Mouse (Mus musculus): ENCODE data around the gene Irgq. TPM values are rescaled to one million over a fixed set of nuclear protein-coding genes. Genes with fewer than 3 reads are reported as not detected.
"Not testable (repeated sequence)": the region's sequence is repeated elsewhere in the genome, so short reads cannot be mapped to it uniquely, and the experiment has no call there.

The Irgq gene
- polyA plus RNA-seq, 1 experiment from 2014 or later: 8.4 TPM

DNA sequence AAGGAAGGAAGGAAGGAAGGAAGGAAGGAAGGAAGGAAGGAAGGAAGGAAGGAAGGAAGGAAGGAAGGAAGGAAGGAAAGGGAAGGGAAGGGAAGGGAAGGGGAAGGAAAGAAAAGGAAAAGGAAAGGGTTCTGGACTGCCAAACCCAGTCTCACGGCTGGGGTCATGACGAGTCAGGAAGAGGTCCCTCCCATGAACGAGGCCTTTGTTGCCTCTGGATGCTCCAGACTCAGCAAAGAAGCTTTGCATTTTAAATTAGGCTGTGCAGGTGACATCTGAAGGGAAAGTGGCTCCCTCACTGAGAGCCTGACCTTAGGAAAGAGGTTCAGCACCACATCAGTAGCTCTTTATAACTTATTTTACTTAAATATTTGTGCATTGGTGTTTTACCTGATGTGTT lies 11.4 kb upstream of the Irgq start:
- no peak overlapping the region for H3K27ac ChIP-seq (replicated peaks)

DNA sequence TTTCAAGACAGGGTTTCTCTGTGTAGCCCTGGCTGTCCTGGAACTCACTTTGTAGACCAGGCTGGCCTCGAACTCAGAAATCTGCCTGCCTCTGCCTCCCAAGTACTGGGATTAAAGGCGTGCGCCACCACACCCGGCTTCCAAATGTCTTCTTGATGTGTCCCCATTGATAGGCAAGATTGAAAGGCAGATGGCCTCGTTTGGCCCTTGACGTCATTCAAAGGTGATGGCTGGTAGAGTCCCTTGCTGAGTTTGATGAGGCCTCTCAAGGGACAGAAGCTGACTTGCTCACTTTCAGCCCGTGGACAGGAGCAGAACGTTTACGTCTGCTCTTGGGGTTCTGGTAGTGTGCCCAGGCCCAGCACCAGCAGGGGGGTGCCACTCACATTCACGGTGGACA lies 10.4 kb upstream of the Irgq start:
- WGBS: 92% methylated on average over 10 of the region's 10 CpGs
- not testable (repeated sequence) for DNase-seq (ENCODE audit: low spot score); H3K27me3 ChIP-seq (ENCODE audit: low read depth, poor library complexity, severe bottlenecking)

More for the DNA sequence above, 11.4 kb upstream of the Irgq start:
- Histone ChIP-seq H3K27me3 (ENCODE audit: low read depth, poor library complexity, severe bottlenecking) (no peaks in the 10 kb centered on the region), H3K4me3 (no peak overlapping the region), H3K4me1 (peaks cover 6% of the 10 kb centered on the region; the same call in 1 of the 2 replicates), H3K9me3 (replicated peaks) (no peaks in the 10 kb centered on the region), H3K36me3 (peaks cover 46% of the 10 kb centered on the region)
- DNase-seq (ENCODE audit: low spot score): no peak
- WGBS: 22% methylated on average over 3 of the region's 3 CpGs

DNA sequence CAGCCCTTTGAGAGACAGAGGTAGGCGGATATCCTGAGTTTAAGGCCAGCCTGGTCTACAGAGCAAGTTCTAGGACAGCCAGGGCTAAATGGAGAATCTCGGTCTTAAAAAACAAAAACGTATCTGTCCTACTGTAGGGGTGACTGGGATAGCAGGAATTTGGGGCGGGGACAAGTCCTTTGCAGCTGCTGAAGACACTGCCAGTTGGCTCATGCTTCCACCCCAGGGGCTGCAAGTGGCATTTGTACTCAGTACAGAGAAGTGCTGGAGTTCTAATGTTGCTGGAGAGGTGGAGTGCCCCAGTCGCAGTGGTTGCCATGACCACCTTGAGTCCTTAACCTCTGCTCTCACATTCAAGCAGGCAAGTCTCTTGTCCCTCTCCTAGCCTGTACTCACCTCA lies 7.7 kb upstream of the Irgq start:
- DNase-seq (ENCODE audit: low spot score): no peak
- WGBS: 68% methylated on average over 5 of the region's 5 CpGs
- Histone ChIP-seq H3K9me3 (replicated peaks) (no peaks in the 10 kb centered on the region), H3K4me1 (peaks cover 6% of the 10 kb centered on the region; the same call in 1 of the 2 replicates), H3K27ac (replicated peaks) (no peak overlapping the region), H3K27me3 (ENCODE audit: low read depth, poor library complexity, severe bottlenecking) (no peaks in the 10 kb centered on the region), H3K36me3 (peaks cover 11% of the 10 kb centered on the region), H3K4me3 (no peak overlapping the region)

More for the DNA sequence above, 10.4 kb upstream of the Irgq start:
- H3K9me3 ChIP-seq (replicated peaks); H3K4me1 ChIP-seq; H3K27ac ChIP-seq (replicated peaks); H3K4me3 ChIP-seq: not testable (repeated sequence)
- H3K36me3 ChIP-seq: peaks cover 37% of the 10 kb centered on the region

DNA sequence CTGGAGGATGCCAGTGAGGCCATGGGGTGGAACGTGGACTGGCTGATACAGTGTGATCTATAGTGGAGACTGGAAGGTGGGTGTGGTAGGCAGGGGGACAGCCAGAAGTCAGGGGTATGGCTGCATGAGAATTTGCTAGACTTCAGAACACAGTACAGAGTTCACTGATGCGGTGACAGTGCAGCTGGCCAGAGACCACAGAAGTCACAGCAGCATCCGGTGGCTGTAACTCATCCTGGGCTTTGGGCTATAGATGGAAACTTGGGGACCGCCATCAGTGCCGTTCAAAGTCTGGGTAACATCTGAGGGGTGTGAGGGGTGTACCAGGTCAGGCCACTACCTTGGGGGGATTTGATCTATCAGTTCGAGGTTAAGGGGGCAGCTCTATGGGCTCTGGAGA lies 6.8 kb upstream of the Irgq start:
- Histone ChIP-seq H3K4me3 (no peak overlapping the region), H3K4me1 (peaks cover 6% of the 10 kb centered on the region; the same call in 1 of the 2 replicates), H3K36me3 (peaks cover 2% of the 10 kb centered on the region), H3K27ac (replicated peaks) (no peak overlapping the region), H3K9me3 (replicated peaks) (no peaks in the 10 kb centered on the region), H3K27me3 (ENCODE audit: low read depth, poor library complexity, severe bottlenecking) (no peaks in the 10 kb centered on the region)
- DNase-seq (ENCODE audit: low spot score): no peak
- 89% methylated on average over 6 of the region's 6 CpGs for WGBS

DNA sequence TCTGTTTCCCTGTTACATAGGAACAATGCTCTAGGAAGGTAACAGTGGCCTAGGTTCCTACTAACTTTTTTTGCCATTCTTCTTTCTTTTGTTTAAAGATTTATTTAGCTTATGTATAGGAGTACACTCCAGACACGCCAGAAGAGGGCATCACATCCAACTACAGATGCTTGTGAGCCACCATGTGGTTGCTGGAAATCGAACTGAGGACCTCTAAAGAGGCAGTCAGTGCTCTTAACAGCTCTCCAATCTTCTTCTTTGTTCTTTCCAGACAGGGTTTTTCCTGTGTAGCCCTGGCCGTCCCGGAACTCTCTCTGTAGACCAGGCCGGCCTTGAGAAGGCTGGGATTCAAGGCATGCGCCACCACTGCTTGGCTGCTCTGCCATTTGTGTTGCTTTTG lies 5.5 kb upstream of the Irgq start:
- DNase-seq (ENCODE audit: low spot score): no peak
- 85% methylated on average over 6 of the region's 6 CpGs for WGBS
- H3K27ac ChIP-seq (replicated peaks): no peak overlapping the region
- no peaks in the 10 kb centered on the region for H3K9me3 ChIP-seq (replicated peaks)
- H3K4me3 ChIP-seq: no peak overlapping the region
- H3K36me3 ChIP-seq: no peaks in the 10 kb centered on the region
- H3K4me1 ChIP-seq: peaks cover 8% of the 10 kb centered on the region
- H3K27me3 ChIP-seq (ENCODE audit: low read depth, poor library complexity, severe bottlenecking): no peaks in the 10 kb centered on the region

DNA sequence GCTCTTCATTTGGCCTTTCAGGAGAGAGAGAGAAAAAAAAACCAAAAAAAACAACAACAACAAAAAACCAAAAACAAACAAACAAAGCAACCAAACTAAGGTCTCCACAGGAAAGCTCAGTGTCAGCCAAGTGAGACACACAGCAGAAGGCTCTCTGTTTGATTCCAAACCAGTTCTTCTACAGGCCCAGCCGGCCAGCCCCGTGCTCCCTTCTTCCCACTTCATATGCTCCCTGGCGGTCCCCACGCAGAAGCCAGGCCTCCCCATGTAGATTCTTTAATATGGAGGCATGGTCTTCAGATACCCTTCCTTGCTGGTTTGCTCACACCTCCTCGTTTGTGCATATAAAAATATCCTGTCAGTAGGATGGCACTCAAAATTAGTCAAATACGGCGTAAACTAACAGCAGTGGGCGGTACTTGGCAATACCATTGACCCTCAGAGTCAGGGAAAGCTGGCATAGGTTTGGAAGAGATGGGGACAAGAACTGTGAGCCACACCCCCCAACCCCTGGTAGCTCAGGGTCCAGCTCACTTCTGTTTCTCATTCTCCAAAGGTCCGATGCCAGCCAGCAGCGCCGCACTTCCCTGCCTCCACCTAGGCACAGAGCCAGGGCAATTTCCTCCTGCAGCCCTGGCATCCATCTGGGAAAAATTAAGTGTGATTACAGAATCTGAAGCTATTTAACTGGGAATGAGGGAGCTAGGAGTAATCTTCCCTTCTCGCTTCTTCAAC lies 4.6 kb upstream of the Irgq start:
- Histone ChIP-seq H3K27me3 (ENCODE audit: low read depth, poor library complexity, severe bottlenecking) (no peaks in the 10 kb centered on the region), H3K36me3 (no peaks in the 10 kb centered on the region)
- WGBS: 91% methylated on average over 12 of the region's 12 CpGs

DNA sequence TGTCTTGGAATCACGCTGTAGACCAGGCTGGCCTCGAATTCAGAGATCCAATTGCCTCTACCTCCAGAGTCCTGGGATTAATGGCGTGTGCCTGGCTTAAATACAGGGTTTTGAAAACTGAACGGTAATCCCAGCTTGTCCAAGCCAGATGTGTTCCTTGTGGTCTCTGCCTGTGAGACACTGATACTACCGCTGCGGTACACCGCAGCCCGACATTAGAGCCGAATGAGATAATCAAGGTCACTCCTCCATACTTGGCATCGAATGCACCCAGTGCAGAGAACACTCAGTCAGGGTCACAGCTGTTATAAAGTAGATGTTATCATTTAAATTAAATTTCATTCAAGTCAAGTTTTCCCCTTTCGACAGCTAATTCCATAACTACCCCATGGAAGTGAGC lies 1.6 kb upstream of the Irgq start:
- peak overlapping the region; percentile 77; the same call in 1 of the 2 replicates for H3K4me3 ChIP-seq
- peaks cover 38% of the 10 kb centered on the region for H3K4me1 ChIP-seq
- 90% methylated on average over 11 of the region's 11 CpGs for WGBS
- H3K9me3 ChIP-seq (replicated peaks): no peaks in the 10 kb centered on the region
- no peak for DNase-seq (ENCODE audit: low spot score)
- no peak overlapping the region for H3K27ac ChIP-seq (replicated peaks)
- H3K36me3 ChIP-seq: peaks cover 9% of the 10 kb centered on the region
- H3K27me3 ChIP-seq (ENCODE audit: low read depth, poor library complexity, severe bottlenecking): peaks cover 21% of the 10 kb centered on the region

More for the DNA sequence above, 4.6 kb upstream of the Irgq start:
- Histone ChIP-seq H3K9me3 (replicated peaks) (no peaks in the 10 kb centered on the region), H3K4me3 (no peak overlapping the region), H3K27ac (replicated peaks) (no peak overlapping the region), H3K4me1 (peaks cover 11% of the 10 kb centered on the region)
- no peak for DNase-seq (ENCODE audit: low spot score)

DNA sequence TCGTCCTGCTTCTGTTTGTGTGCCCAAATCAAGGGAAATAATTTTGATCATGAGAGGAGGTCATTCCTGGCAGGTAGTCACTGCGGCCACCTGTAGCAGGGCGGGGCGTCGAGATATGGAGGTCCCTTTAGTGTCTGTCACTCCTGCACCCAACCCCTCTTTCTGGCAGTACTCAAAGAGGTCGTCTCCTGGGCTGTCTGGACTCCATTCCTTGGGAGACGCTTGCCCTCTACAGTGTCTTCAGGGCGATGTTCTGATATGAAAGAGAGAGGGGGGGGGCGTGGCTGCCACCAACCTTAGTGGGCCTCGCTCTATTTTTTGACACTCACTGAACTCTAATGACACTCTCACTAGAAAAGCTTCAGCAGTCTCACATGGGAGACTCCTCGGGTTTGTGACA lies 909 bp upstream of the Irgq start:
- Histone ChIP-seq H3K4me1 (peaks cover 43% of the 10 kb centered on the region), H3K27me3 (ENCODE audit: low read depth, poor library complexity, severe bottlenecking) (peaks cover 28% of the 10 kb centered on the region), H3K27ac (replicated peaks) (peak overlapping the region; percentile 87), H3K9me3 (replicated peaks) (no peaks in the 10 kb centered on the region), H3K4me3 (peak overlapping the region; percentile 77), H3K36me3 (peaks cover 16% of the 10 kb centered on the region)
- 67% methylated on average over 11 of the region's 11 CpGs for WGBS
- no peak for DNase-seq (ENCODE audit: low spot score)

DNA sequence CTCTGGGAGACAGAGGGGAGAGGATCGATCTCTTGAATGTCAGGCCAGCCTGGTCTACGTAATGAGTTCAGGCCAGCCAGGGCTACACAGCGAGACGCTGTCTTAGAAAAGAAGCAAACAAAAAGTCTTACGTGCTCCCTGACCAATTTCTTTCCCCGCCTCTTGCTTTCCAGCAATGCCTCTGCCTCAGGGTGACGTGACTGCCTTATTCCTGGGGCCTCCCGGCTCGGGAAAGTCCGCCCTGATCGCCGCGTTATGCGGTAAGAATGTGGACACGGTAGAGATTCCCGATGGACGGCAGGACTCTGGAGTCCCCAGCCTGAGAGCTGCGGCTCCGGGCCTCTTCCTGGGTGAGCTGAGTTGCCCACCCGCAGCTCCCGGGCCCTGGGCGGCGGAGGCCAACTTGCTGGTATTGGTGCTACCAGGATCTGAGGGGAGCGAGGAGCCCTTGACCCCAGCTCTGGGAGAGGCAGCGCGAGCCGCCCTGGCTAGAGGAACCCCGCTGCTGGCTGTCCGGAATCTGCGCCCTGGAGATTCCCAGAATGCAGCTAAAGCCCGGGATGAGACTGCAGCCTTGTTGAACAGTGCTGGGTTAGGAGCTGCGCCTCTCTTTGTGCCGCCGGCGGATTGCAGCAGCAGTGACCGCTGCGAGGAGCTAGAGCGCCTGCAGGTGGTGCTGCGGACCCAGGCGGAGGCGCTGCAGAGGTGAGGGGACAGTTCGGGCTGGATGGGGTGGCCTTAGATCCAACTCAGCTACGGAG lies 902 bp downstream of the Irgq start:
- Histone ChIP-seq H3K4me3 (peak overlapping the region; percentile 77), H3K36me3 (peaks cover 34% of the 10 kb centered on the region), H3K27me3 (ENCODE audit: low read depth, poor library complexity, severe bottlenecking) (peaks cover 43% of the 10 kb centered on the region), H3K4me1 (peaks cover 43% of the 10 kb centered on the region), H3K9me3 (replicated peaks) (no peaks in the 10 kb centered on the region), H3K27ac (replicated peaks) (peak overlapping the region; percentile 87)
- DNase-seq (ENCODE audit: low spot score): peak; percentile 87
- WGBS: 1% methylated on average over 43 of the region's 43 CpGs

DNA sequence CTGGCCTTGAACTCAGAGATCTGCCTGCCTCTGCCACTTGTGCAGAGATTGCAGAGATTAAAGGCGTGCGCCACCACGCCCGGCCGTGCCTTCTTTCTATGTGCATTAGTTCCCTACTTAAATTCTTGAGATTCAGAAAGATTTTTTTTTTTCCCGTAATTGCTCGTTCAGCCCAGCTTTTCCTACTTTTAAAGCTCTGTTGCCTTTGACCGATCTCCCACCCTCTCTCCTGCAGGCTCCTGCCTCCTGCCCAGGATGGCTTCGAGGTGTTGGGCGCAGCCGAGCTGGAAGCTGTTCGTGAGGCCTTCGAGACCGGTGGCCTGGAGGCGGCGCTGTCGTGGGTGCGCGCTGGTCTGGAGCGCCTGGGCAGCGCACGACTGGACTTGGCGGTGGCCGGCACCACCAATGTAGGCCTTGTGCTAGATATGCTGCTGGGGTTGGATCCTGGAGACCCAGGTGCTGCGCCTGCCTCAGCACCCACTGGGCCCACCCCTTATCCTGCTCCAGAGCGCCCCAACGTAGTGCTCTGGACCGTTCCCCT lies 2.6 kb downstream of the Irgq start:
- Histone ChIP-seq H3K4me3 (peak overlapping the region; percentile 40; the same call in 1 of the 2 replicates), H3K36me3 (peaks cover 37% of the 10 kb centered on the region), H3K9me3 (replicated peaks) (no peaks in the 10 kb centered on the region), H3K4me1 (peaks cover 43% of the 10 kb centered on the region), H3K27me3 (ENCODE audit: low read depth, poor library complexity, severe bottlenecking) (peaks cover 43% of the 10 kb centered on the region), H3K27ac (replicated peaks) (no peak overlapping the region)
- WGBS: 49% methylated on average over 28 of the region's 28 CpGs
- DNase-seq (ENCODE audit: low spot score): peak; percentile 26

DNA sequence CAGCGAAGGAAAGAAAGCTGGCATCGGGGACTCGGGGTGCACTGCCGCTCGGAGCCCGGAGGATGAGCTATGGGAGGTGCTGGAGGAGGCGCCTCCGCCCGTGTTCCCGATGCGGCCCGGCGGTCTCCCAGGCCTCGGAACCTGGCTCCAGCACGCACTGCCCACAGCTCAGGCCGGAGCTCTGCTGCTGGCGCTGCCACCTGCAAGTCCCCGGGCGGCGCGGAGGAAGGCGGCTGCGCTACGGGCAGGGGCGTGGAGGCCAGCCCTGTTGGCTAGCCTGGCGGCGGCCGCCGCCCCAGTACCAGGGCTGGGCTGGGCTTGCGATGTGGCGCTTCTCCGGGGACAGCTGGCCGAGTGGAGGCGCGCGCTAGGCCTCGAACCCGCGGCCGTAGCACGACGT lies 3.3 kb downstream of the Irgq start:
- peak; percentile 37 for DNase-seq (ENCODE audit: low spot score)
- WGBS: 12% methylated on average over 42 of the region's 42 CpGs
- H3K4me1 ChIP-seq: peaks cover 43% of the 10 kb centered on the region
- H3K36me3 ChIP-seq: peaks cover 37% of the 10 kb centered on the region
- 0 out of 2 replicates have a peak, but pooled peaks cover 1% of the 10 kb centered on the region for H3K9me3 ChIP-seq (replicated peaks)
- peak overlapping the region; percentile 40 for H3K4me3 ChIP-seq
- peaks cover 43% of the 10 kb centered on the region for H3K27me3 ChIP-seq (ENCODE audit: low read depth, poor library complexity, severe bottlenecking)
- H3K27ac ChIP-seq (replicated peaks): no peak overlapping the region

DNA sequence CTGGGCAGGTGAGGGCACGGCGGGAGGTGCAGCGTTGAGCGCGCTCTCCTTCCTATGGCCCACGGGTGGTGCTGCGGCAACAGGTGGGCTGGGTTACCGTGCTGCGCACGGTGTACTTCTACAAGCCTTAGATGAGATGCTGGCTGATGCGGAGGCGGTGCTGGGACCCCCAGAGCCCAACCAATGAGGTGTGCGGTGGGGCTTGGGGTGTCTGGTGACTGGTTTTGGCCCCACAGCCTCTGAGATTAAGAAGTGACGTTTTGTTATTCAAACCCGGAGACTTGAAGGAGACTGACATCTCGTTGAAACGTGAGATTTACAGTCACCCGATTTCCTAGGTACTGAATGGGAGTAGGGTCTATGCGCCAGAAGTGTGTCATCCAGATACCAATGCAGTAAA lies 3.8 kb downstream of the Irgq start:
- DNase-seq (ENCODE audit: low spot score): peak; percentile 28
- Histone ChIP-seq H3K36me3 (peaks cover 37% of the 10 kb centered on the region), H3K4me3 (peak overlapping the region; percentile 40), H3K4me1 (peaks cover 42% of the 10 kb centered on the region), H3K9me3 (replicated peaks) (0 out of 2 replicates have a peak, but pooled peaks cover 5% of the 10 kb centered on the region), H3K27me3 (ENCODE audit: low read depth, poor library complexity, severe bottlenecking) (peaks cover 43% of the 10 kb centered on the region), H3K27ac (replicated peaks) (no peak overlapping the region)
- 19% methylated on average over 19 of the region's 19 CpGs for WGBS
